Mouse (Mus musculus) CH12.LX (cell line): Measurements from ENCODE around the gene Sept3. TPM values are rescaled to one million over a fixed set of nuclear protein-coding genes. Genes with fewer than 3 reads are reported as not detected.

Experiments used
- DNase-seq: peaks from one replicate; pipeline ENCODE4 v3.0.0-alpha.2; 2013; ENCODE audit errors: extremely low read depth
- H3K27ac ChIP-seq: 2 replicates; pipeline ENCODE4 v1.5.1; 2012; ENCODE audit warnings: low read depth, mild to moderate bottlenecking, control low read depth, moderate library complexity; ENCODE audit not compliant: insufficient read depth
- H3K27me3 ChIP-seq: replicated peaks from 2 replicates; pipeline ENCODE3; 2012; ENCODE audit warnings: inconsistent platforms
- H3K36me3 ChIP-seq, 2 experiments: replicated peaks in 1 of 2; 2 replicates each; pipeline versions ENCODE3 to v1.6.1; 2012; ENCODE audit warnings: inconsistent platforms in 1 of 2, low read length in 1 of 2, mild to moderate bottlenecking in 1 of 2, mixed read lengths in 1 of 2, moderate library complexity in 1 of 2; ENCODE audit not compliant: control insufficient read depth in 1 of 2, insufficient read depth in 1 of 2
- H3K4me1 ChIP-seq, 2 experiments: 2 replicates each; pipeline ENCODE4 v1.6.1; 2012; ENCODE audit warnings: inconsistent platforms in 1 of 2, moderate library complexity in 1 of 2; ENCODE audit not compliant: insufficient read depth in 2 of 2, control insufficient read depth in 1 of 2
- H3K4me2 ChIP-seq: 2 replicates; pipeline ENCODE4 v1.6.1; 2012; ENCODE audit warnings: low read depth, mild to moderate bottlenecking, control low read depth; ENCODE audit not compliant: poor library complexity, insufficient read depth, severe bottlenecking
- H3K4me3 ChIP-seq, 3 experiments: fragments of 150-350 bp in 1 of 3; sonication (generic) in 1 of 3; replicated peaks in 1 of 3; 2 replicates each; pipeline versions ENCODE3 to v1.5.1; 2011 to 2012; ENCODE audit warnings: low read depth in 2 of 3, low read length in 2 of 3, mild to moderate bottlenecking in 2 of 3, moderate library complexity in 2 of 3, control low read depth in 1 of 3, improper control_type of control experiment in 1 of 3, inconsistent platforms in 1 of 3, mixed read lengths in 1 of 3; ENCODE audit not compliant: poor library complexity in 1 of 3
- H3K79me2 ChIP-seq: replicated peaks from 2 replicates; pipeline ENCODE4 v1.6.1; 2012; ENCODE audit warnings: mild to moderate bottlenecking, moderate library complexity; ENCODE audit not compliant: control insufficient read depth, poor library complexity, insufficient read depth, severe bottlenecking; ENCODE audit errors: extremely low read depth
- H3K9ac ChIP-seq: 2 replicates; pipeline ENCODE4 v1.6.1; 2012; ENCODE audit warnings: low read depth, mild to moderate bottlenecking, control low read depth, moderate library complexity; ENCODE audit not compliant: insufficient read depth
- H3K9me3 ChIP-seq: replicated peaks from 2 replicates; pipeline ENCODE3; 2012; ENCODE audit warnings: low read length, inconsistent platforms, mixed read lengths
- CHD1 ChIP-seq: IDR thresholded peaks from 2 replicates; pipeline ENCODE4 v1.6.1; 2012; ENCODE audit warnings: low read depth, low read length, improper control_type of control experiment, inconsistent platforms
- E2F4 ChIP-seq: IDR thresholded peaks from 2 replicates; pipeline ENCODE4 v1.6.1; 2011; ENCODE audit warnings: low read depth, low read length, improper control_type of control experiment; ENCODE audit not compliant: insufficient replicate concordance
- ELF1 ChIP-seq: IDR thresholded peaks from 2 replicates; pipeline ENCODE4 v1.6.1; 2014; ENCODE audit warnings: low read depth, mild to moderate bottlenecking, inconsistent platforms, low read length, improper control_type of control experiment
- EP300 ChIP-seq: IDR thresholded peaks from 2 replicates; pipeline ENCODE4 v1.6.1; 2011; ENCODE audit warnings: low read length, improper control_type of control experiment
- HCFC1 ChIP-seq: IDR thresholded peaks from 2 replicates; pipeline ENCODE4 v1.6.1; 2012; ENCODE audit warnings: low read depth, mild to moderate bottlenecking, inconsistent platforms, low read length, improper control_type of control experiment
- JUN ChIP-seq: IDR thresholded peaks from 2 replicates; pipeline ENCODE4 v1.6.1; 2011; ENCODE audit warnings: low read depth, mild to moderate bottlenecking, low read length, improper control_type of control experiment, moderate library complexity; ENCODE audit not compliant: insufficient read depth
- JUND ChIP-seq: conservative IDR thresholded peaks from 2 replicates; pipeline ENCODE4 v1.6.1; 2011; ENCODE audit warnings: low read depth, low read length, improper control_type of control experiment
- MAFK ChIP-seq: IDR thresholded peaks from 2 replicates; pipeline ENCODE4 v1.6.1; 2011; ENCODE audit warnings: low read length, improper control_type of control experiment; ENCODE audit not compliant: insufficient replicate concordance
- MAX ChIP-seq: IDR thresholded peaks from 2 replicates; pipeline ENCODE4 v1.6.1; 2011; ENCODE audit warnings: low read length, improper control_type of control experiment
- MXI1 ChIP-seq: IDR thresholded peaks from 2 replicates; pipeline ENCODE4 v1.6.1; 2011; ENCODE audit warnings: mild to moderate bottlenecking, low read depth, low read length, improper control_type of control experiment
- MYC ChIP-seq: IDR thresholded peaks from 2 replicates; pipeline ENCODE4 v1.6.1; 2011; ENCODE audit warnings: low read depth, mild to moderate bottlenecking, improper control_type of control experiment, low read length
- NRF1 ChIP-seq: IDR thresholded peaks from 2 replicates; pipeline ENCODE4 v1.6.1; 2014; ENCODE audit warnings: low read depth, mild to moderate bottlenecking, inconsistent platforms, low read length, improper control_type of control experiment, moderate library complexity
- PAX5 ChIP-seq: IDR thresholded peaks from 2 replicates; pipeline ENCODE4 v1.6.1; 2012; ENCODE audit warnings: low read length, inconsistent platforms, mixed read lengths
- RAD21 ChIP-seq: IDR thresholded peaks from 2 replicates; pipeline ENCODE4 v1.6.1; 2011; ENCODE audit warnings: low read depth, mild to moderate bottlenecking, low read length, improper control_type of control experiment, moderate library complexity
- RCOR1 ChIP-seq: conservative IDR thresholded peaks from 2 replicates; pipeline ENCODE4 v1.6.1; 2012; ENCODE audit warnings: low read depth, mild to moderate bottlenecking, inconsistent platforms, low read length, improper control_type of control experiment
- SMC3 ChIP-seq: IDR thresholded peaks from 2 replicates; pipeline ENCODE4 v1.6.1; 2011; ENCODE audit warnings: low read depth, low read length, improper control_type of control experiment
- TCF12 ChIP-seq: IDR thresholded peaks from 2 replicates; pipeline ENCODE4 v1.6.1; 2014; ENCODE audit warnings: low read depth, mild to moderate bottlenecking, inconsistent platforms, low read length, improper control_type of control experiment
- UBTF ChIP-seq: IDR thresholded peaks from 2 replicates; pipeline ENCODE4 v1.6.1; 2012; ENCODE audit warnings: low read depth, mild to moderate bottlenecking, inconsistent platforms, low read length, improper control_type of control experiment, moderate library complexity
- USF1 ChIP-seq: IDR thresholded peaks from 2 replicates; pipeline ENCODE4 v1.6.1; 2014; ENCODE audit warnings: low read depth, mild to moderate bottlenecking, inconsistent platforms, low read length, improper control_type of control experiment
- USF2 ChIP-seq: conservative IDR thresholded peaks from 2 replicates; pipeline ENCODE4 v1.6.1; 2011; ENCODE audit warnings: low read depth, low read length, improper control_type of control experiment
- ZC3H11A ChIP-seq: IDR thresholded peaks from 2 replicates; pipeline ENCODE4 v1.6.1; 2012; ENCODE audit warnings: low read depth, mild to moderate bottlenecking, inconsistent platforms, low read length, improper control_type of control experiment
- ZKSCAN1 ChIP-seq: IDR thresholded peaks from 2 replicates; pipeline ENCODE4 v1.6.1; 2012; ENCODE audit warnings: low read depth, inconsistent platforms, low read length, improper control_type of control experiment, borderline replicate concordance
- dilution Hi-C: fragments of 300-500 bp; cut with MboI; formaldehyde crosslinking; loops from 2 replicates; pipeline ENCODE4 v1.14.3; 2020; ENCODE audit warnings: low sequenced_read_pairs; ENCODE audit not compliant: extremely low pct_unique_long_range_greater_than_20kb, extremely low pct_ligation_motif_present
- in situ Hi-C: fragments of 300-500 bp; cut with MboI; formaldehyde crosslinking; loops from 3 replicates; pipeline ENCODE4 v1.14.3; 2019; ENCODE audit warnings: low sequenced_read_pairs, low pct_ligation_motif_present, low pct_unique_long_range_greater_than_20kb, mixed read lengths
- polyA plus RNA-seq: library from polyadenylated mRNA; unstranded; fragments of >175 nt; gene quantifications from 2 replicates; pipeline ENCODE4 v1.2.1, GENCODE M21; 2012; ENCODE audit warnings: low read depth; ENCODE audit not compliant: insufficient read length
- total RNA-seq, 2 experiments: library from RNA; depleted of rRNA; stranded (reverse); fragments of 300-350 nt in 1 of 2; fragments of >200 nt in 1 of 2; gene quantifications; 2 replicates each; pipeline ENCODE4 v1.2.3; 2012 to 2014

Sept3 gene
- total and polyA plus RNA-seq, 3 experiments: 0.04 to 0.07 TPM; not detected in 1

DNA sequence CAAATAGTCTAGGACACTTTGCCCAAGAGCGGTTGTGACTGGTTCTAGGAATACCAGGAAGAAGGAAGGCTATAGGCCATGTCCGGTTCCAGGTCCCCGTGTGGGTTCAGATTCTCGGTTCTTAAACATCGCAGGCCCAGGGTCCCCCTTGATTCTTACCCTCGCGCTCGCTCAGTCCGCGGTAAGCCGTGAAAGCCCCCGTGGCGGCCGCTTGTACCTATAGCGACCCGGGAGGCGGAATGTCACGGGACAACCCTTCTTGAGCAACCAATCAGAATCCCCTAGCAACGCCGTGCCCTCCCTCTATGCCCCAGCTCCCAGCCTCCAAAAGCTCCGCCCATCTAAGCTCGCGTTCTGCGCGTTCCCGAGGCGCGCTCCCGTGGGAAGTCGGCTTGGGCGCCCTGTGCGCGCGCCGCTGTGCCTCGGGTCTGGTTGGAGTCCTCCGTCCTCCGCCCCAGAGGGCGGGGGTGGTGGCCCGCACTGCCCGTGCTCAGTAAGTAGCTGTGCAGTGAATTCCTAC, 64.0 kb downstream of the Sept3 start, which contains the start of the genes Naga, Pheta2 and Smdt1 (continued):
- TF ChIP-seq ZKSCAN1 (no peak), SMC3 (no peak), HCFC1 (peak; percentile 9; the same call in 1 of the 2 replicates), RAD21 (no peak), NRF1 (peak; percentile 60; the same call in 1 of the 2 replicates), USF1 (no peak), ZC3H11A (no peak), PAX5 (no peak), MAX (peak; percentile 46; the same call in 1 of the 2 replicates), EP300 (no peak), JUND (no peak), ELF1 (peak; percentile 55; the same call in 1 of the 2 replicates), JUN (no peak), MYC (no peak), USF2 (no peak), CHD1 (no peak), E2F4 (no peak), UBTF (no peak), MXI1 (peak; percentile 80)

DNA sequence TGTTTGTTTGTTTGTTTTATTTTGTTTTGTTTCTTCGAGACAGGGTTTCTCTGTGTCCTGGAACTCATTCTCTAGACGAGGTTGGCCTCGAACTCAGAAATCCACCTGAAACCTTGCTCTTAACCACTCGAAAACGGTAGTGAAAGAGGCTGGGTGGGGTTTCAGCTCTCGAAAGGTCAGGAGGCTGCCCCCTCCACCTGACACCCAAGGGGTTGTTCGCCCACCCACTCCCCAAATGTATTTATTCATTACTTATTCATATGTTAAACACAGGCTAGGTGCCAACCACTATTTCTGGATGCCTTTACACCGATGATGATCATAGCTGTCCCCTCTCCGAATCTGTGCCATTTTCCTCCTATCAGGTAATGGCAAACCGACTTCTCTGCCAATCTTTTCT, 64.5 kb downstream of the Sept3 start:
- no peaks in the 10 kb centered on the region for H3K9me3 ChIP-seq
- peaks cover 27% of the 10 kb centered on the region for H3K27me3 ChIP-seq
- H3K4me3 ChIP-seq: peak overlapping the region; percentile 34 to 78 (median 71)
- TF ChIP-seq UBTF: no peak
- TF ChIP-seq MAFK: no peak
- TF ChIP-seq TCF12: no peak
- TF ChIP-seq RCOR1: no peak
- in situ Hi-C loops: no loop called here
- H3K9ac ChIP-seq: 0 out of 2 replicates have a peak overlapping the region, but pooled peaks have one; percentile 1
- peaks cover 4 to 9% of the 10 kb centered on the region in 2 experiments; a peak in 3 of 4 replicates for H3K4me1 ChIP-seq
- no peak for DNase-seq
- no peak overlapping the region for H3K27ac ChIP-seq
- dilution Hi-C loops: no loop called here
- H3K4me2 ChIP-seq: peak overlapping the region; percentile 79
- peaks cover 22 to 30% of the 10 kb centered on the region in 2 experiments for H3K36me3 ChIP-seq
- no peaks in the 10 kb centered on the region for H3K79me2 ChIP-seq
